Mouse (Mus musculus) naive thymus-derived CD4-positive, alpha-beta T cell, adult 2 months (primary cell): ENCODE data around the gene Sdccag8.

Experiments
- DNase-seq: peaks from one replicate; pipeline ENCODE4 v3.0.0-alpha.2; 2011; ENCODE audit warnings: low read depth

Sdccag8 gene

GRCm38 (mm10) chr1:177054891-177055290 lies 240.4 kb downstream of the Sdccag8 start:
- no peak for DNase-seq

- no peak for DNase-seq
Observed at GRCm38 (mm10) chr1:177061761-177062160, 247.3 kb downstream of the Sdccag8 start.

- no peak for DNase-seq
Observed at GRCm38 (mm10) chr1:177065732-177066131, 251.3 kb downstream of the Sdccag8 start.

GRCm38 (mm10) chr1:177067123-177067646 lies 252.7 kb downstream of the Sdccag8 start:
- no peak for DNase-seq

GRCm38 (mm10) chr1:177069161-177069560 lies 254.7 kb downstream of the Sdccag8 start:
- DNase-seq, result no peak
